Mouse (Mus musculus) kidney, postnatal 25 days (tissue): ENCODE results near the gene Tspan14.

Experiments used
- DNase-seq, 2 experiments: peaks; one replicate each; pipeline ENCODE4 v3.0.0; 2021; ENCODE audit warnings: mixed read lengths in 2 of 2

Gene Tspan14

GRCm38 (mm10) chr14:40949730-40950614, 16.6 kb downstream of the Tspan14 start:
- peak in 1 of 2 experiments; percentile 65 for DNase-seq

- no peak for DNase-seq
Measured at GRCm38 (mm10) chr14:40949047-40949446, 17.6 kb downstream of the Tspan14 start.

GRCm38 (mm10) chr14:40948522-40948921, 18.1 kb downstream of the Tspan14 start:
- no peak for DNase-seq

GRCm38 (mm10) chr14:40947431-40948394, 18.9 kb downstream of the Tspan14 start:
- DNase-seq, result peak; percentile 51 to 72

GRCm38 (mm10) chr14:40943802-40944201, 22.8 kb downstream of the Tspan14 start:
- no peak for DNase-seq

GRCm38 (mm10) chr14:40942429-40942828, 24.2 kb downstream of the Tspan14 start:
- DNase-seq, result no peak

GRCm38 (mm10) chr14:40938380-40938987, 28.1 kb downstream of the Tspan14 start:
- DNase-seq, result no peak

- DNase-seq, result no peak
Measured at GRCm38 (mm10) chr14:40937052-40937451, 29.6 kb downstream of the Tspan14 start.

- DNase-seq, result no peak
Measured at GRCm38 (mm10) chr14:40935481-40935880, 31.1 kb downstream of the Tspan14 start.

GRCm38 (mm10) chr14:40935054-40935453, 31.6 kb downstream of the Tspan14 start:
- DNase-seq, result no peak

GRCm38 (mm10) chr14:40933328-40933727, 33.3 kb downstream of the Tspan14 start:
- no peak for DNase-seq

- peak; percentile 60 to 77 for DNase-seq
Measured at GRCm38 (mm10) chr14:40932225-40932624, 34.4 kb downstream of the Tspan14 start.

- DNase-seq, result peak; percentile 67 to 88
Measured at GRCm38 (mm10) chr14:40931115-40931829, 35.3 kb downstream of the Tspan14 start.

GRCm38 (mm10) chr14:40929943-40930342, 36.7 kb downstream of the Tspan14 start:
- no peak for DNase-seq

- DNase-seq, result peak in 1 of 2 experiments; percentile 50
Measured at GRCm38 (mm10) chr14:40928897-40929296, 37.7 kb downstream of the Tspan14 start.

- peak in 1 of 2 experiments; percentile 65 for DNase-seq
Measured at GRCm38 (mm10) chr14:40927041-40927440, 39.6 kb downstream of the Tspan14 start.

GRCm38 (mm10) chr14:40924378-40925113, 42.1 kb downstream of the Tspan14 start:
- DNase-seq, result peak; percentile 64 to 77

GRCm38 (mm10) chr14:40921241-40921640, 45.4 kb downstream of the Tspan14 start:
- DNase-seq, result no peak

- DNase-seq, result no peak
Measured at GRCm38 (mm10) chr14:40919521-40919920, 47.1 kb downstream of the Tspan14 start.

- DNase-seq, result peak in 1 of 2 experiments; percentile 74
Measured at GRCm38 (mm10) chr14:40918477-40918876, 48.1 kb downstream of the Tspan14 start.

- DNase-seq, result peak; percentile 91 to 97
Measured at GRCm38 (mm10) chr14:40917632-40918031, 49.0 kb downstream of the Tspan14 start.
